Mouse (Mus musculus): ENCODE results near the gene Mtg2. TPM values are rescaled to one million over a fixed set of nuclear protein-coding genes. Genes with fewer than 3 reads are reported as not detected.

Mtg2 gene
- polyA plus RNA-seq, 1 experiment from 2014 or later, result 35.6 TPM

GRCm38 (mm10) chr2:180040406-180040805 lies 30.0 kb upstream of the Mtg2 start:
- no peak for ATAC-seq (replicated peaks)
- 0 out of 2 replicates have a peak overlapping the region, but pooled peaks have one; percentile 5 for H3K9ac ChIP-seq (replicated peaks)
- peak overlapping the region; percentile 65; the same call in 1 of the 2 replicates for H3K4me2 ChIP-seq (replicated peaks)
- WGBS, result 65% methylated on average over 6 of the region's 6 CpGs
- no peak overlapping the region for H3K27ac ChIP-seq (replicated peaks)
- H3K36me3 ChIP-seq, result peaks cover 37% of the 10 kb centered on the region
- peaks cover 47% of the 10 kb centered on the region for H3K4me1 ChIP-seq
- no peaks in the 10 kb centered on the region for H3K27me3 ChIP-seq
- H3K4me3 ChIP-seq, result no peak overlapping the region
- H3K9me3 ChIP-seq, result no peaks in the 10 kb centered on the region

GRCm38 (mm10) chr2:180041577-180042255 lies 28.7 kb upstream of the Mtg2 start:
- no peaks in the 10 kb centered on the region for H3K9me3 ChIP-seq
- H3K9ac ChIP-seq (replicated peaks), result peak overlapping the region; percentile 95
- peaks cover 24% of the 10 kb centered on the region for H3K36me3 ChIP-seq
- H3K4me1 ChIP-seq, result peaks cover 52% of the 10 kb centered on the region
- ATAC-seq (replicated peaks), result peak; percentile 62
- no peaks in the 10 kb centered on the region for H3K27me3 ChIP-seq
- peak overlapping the region; percentile 65 for H3K4me2 ChIP-seq (replicated peaks)
- H3K4me3 ChIP-seq, result peak overlapping the region; percentile 97
- H3K27ac ChIP-seq (replicated peaks), result peak overlapping the region; percentile 96
- under 1% methylated on average over 66 of the region's 66 CpGs for WGBS

GRCm38 (mm10) chr2:180042256-180042857 lies 28.0 kb upstream of the Mtg2 start, which contains the start of the genes Psma7 and Ss18l1:
Gene Psma7, minus strand, starts transcription at chr2:180042433.
Gene Ss18l1, plus strand, starts transcription at chr2:180042509.
- peak within 1 kb of the TSS; percentile 76 for H3K4me2 ChIP-seq (replicated peaks)
- H3K36me3 ChIP-seq, result peaks cover 18% of the 10 kb centered on the region
- H3K9me3 ChIP-seq, result no peaks in the 10 kb centered on the region
- peak; percentile 96 for ATAC-seq (replicated peaks)
- WGBS, result under 1% methylated on average over 77 of the region's 78 CpGs
- H3K9ac ChIP-seq (replicated peaks), result peak within 1 kb of the TSS; percentile 95
- H3K27me3 ChIP-seq, result no peaks in the 10 kb centered on the region
- peak within 1 kb of the TSS; percentile 97 for H3K4me3 ChIP-seq
- peaks cover 52% of the 10 kb centered on the region for H3K4me1 ChIP-seq
- peak within 1 kb of the TSS; percentile 96 for H3K27ac ChIP-seq (replicated peaks)

GRCm38 (mm10) chr2:180042858-180043515 lies 27.4 kb upstream of the Mtg2 start:
- Histone ChIP-seq H3K9ac (replicated peaks) (peak overlapping the region; percentile 95), H3K27me3 (no peaks in the 10 kb centered on the region), H3K27ac (replicated peaks) (peak overlapping the region; percentile 96), H3K4me1 (peaks cover 52% of the 10 kb centered on the region), H3K36me3 (peaks cover 11% of the 10 kb centered on the region), H3K4me2 (replicated peaks) (peak overlapping the region; percentile 76), H3K4me3 (peak overlapping the region; percentile 97), H3K9me3 (no peaks in the 10 kb centered on the region)
- peak; percentile 65 for ATAC-seq (replicated peaks)
- WGBS, result under 1% methylated on average over 66 of the region's 66 CpGs

GRCm38 (mm10) chr2:180045283-180045682 lies 25.1 kb upstream of the Mtg2 start:
- Histone ChIP-seq H3K27ac (replicated peaks) (no peak overlapping the region), H3K9ac (replicated peaks) (no peak overlapping the region), H3K9me3 (no peaks in the 10 kb centered on the region), H3K4me1 (peaks cover 40% of the 10 kb centered on the region), H3K4me3 (no peak overlapping the region), H3K4me2 (replicated peaks) (no peak overlapping the region), H3K36me3 (no peaks in the 10 kb centered on the region; the same call in 1 of the 2 replicates), H3K27me3 (no peaks in the 10 kb centered on the region)
- WGBS, result 60% methylated on average over 4 of the region's 4 CpGs
- no peak for ATAC-seq (replicated peaks)

- Histone ChIP-seq H3K36me3 (peaks cover 4% of the 10 kb centered on the region), H3K27me3 (no peaks in the 10 kb centered on the region), H3K4me3 (no peak overlapping the region), H3K27ac (replicated peaks) (no peak overlapping the region), H3K4me1 (peaks cover 28% of the 10 kb centered on the region), H3K4me2 (replicated peaks) (no peak overlapping the region), H3K9ac (replicated peaks) (no peak overlapping the region), H3K9me3 (no peaks in the 10 kb centered on the region)
- 90% methylated on average over 3 of the region's 3 CpGs for WGBS
- ATAC-seq (replicated peaks), result no peak
These were observed 22.8 kb upstream of the Mtg2 start for GRCm38 (mm10) chr2:180047580-180047979.

- WGBS, result 95% methylated on average over 18 of the region's 18 CpGs
- Histone ChIP-seq H3K9me3 (no peaks in the 10 kb centered on the region), H3K4me3 (no peak overlapping the region), H3K4me1 (peaks cover 28% of the 10 kb centered on the region), H3K27ac (replicated peaks) (no peak overlapping the region), H3K27me3 (no peaks in the 10 kb centered on the region), H3K36me3 (peaks cover 5% of the 10 kb centered on the region), H3K4me2 (replicated peaks) (no peak overlapping the region), H3K9ac (replicated peaks) (no peak overlapping the region)
- ATAC-seq (replicated peaks), result no peak
These were observed 22.3 kb upstream of the Mtg2 start for GRCm38 (mm10) chr2:180047980-180048635.

GRCm38 (mm10) chr2:180050986-180051385 lies 19.4 kb upstream of the Mtg2 start:
- H3K4me2 ChIP-seq (replicated peaks), result no peak overlapping the region
- H3K9ac ChIP-seq (replicated peaks), result no peak overlapping the region
- H3K27ac ChIP-seq (replicated peaks), result no peak overlapping the region
- no peaks in the 10 kb centered on the region for H3K27me3 ChIP-seq
- no peak overlapping the region for H3K4me3 ChIP-seq
- peaks cover 30% of the 10 kb centered on the region for H3K36me3 ChIP-seq
- ATAC-seq (replicated peaks), result peak; percentile 49
- H3K4me1 ChIP-seq, result peaks cover 4% of the 10 kb centered on the region
- no peaks in the 10 kb centered on the region for H3K9me3 ChIP-seq
- WGBS, result 21% methylated on average over 5 of the region's 5 CpGs

- Histone ChIP-seq H3K9ac (replicated peaks) (no peak overlapping the region), H3K9me3 (no peaks in the 10 kb centered on the region), H3K27ac (replicated peaks) (no peak overlapping the region), H3K36me3 (peaks cover 41% of the 10 kb centered on the region), H3K4me1 (no peaks in the 10 kb centered on the region), H3K4me3 (no peak overlapping the region), H3K27me3 (no peaks in the 10 kb centered on the region), H3K4me2 (replicated peaks) (no peak overlapping the region)
- WGBS, result 91% methylated on average over 14 of the region's 14 CpGs
- no peak for ATAC-seq (replicated peaks)
These were observed 18.2 kb upstream of the Mtg2 start for GRCm38 (mm10) chr2:180051986-180052733.

GRCm38 (mm10) chr2:180053001-180053400 lies 17.4 kb upstream of the Mtg2 start:
- Histone ChIP-seq H3K9ac (replicated peaks) (no peak overlapping the region), H3K4me2 (replicated peaks) (no peak overlapping the region), H3K4me3 (no peak overlapping the region), H3K27me3 (no peaks in the 10 kb centered on the region), H3K9me3 (no peaks in the 10 kb centered on the region), H3K4me1 (no peaks in the 10 kb centered on the region), H3K36me3 (peaks cover 49% of the 10 kb centered on the region), H3K27ac (replicated peaks) (no peak overlapping the region)
- WGBS, result 95% methylated on average over 9 of the region's 9 CpGs
- no peak for ATAC-seq (replicated peaks)

- Histone ChIP-seq H3K4me2 (replicated peaks) (no peak overlapping the region), H3K9me3 (no peaks in the 10 kb centered on the region)
These were observed 6.9 kb upstream of the Mtg2 start for GRCm38 (mm10) chr2:180063338-180064131.

More at GRCm38 (mm10) chr2:180063338-180064131, 6.9 kb upstream of the Mtg2 start:
- ATAC-seq (replicated peaks), result no peak
- 98% methylated on average over 11 of the region's 11 CpGs for WGBS
- Histone ChIP-seq H3K27ac (replicated peaks) (no peak overlapping the region), H3K27me3 (no peaks in the 10 kb centered on the region), H3K4me1 (no peaks in the 10 kb centered on the region), H3K36me3 (peaks cover 72% of the 10 kb centered on the region), H3K9ac (replicated peaks) (no peak overlapping the region), H3K4me3 (no peak overlapping the region)
